Mouse (Mus musculus): Measurements from ENCODE around the gene Ablim1.
A peak's percentile ranks its signal among the peaks of the same experiment; 100 is the strongest.

The Ablim1 gene

DNA sequence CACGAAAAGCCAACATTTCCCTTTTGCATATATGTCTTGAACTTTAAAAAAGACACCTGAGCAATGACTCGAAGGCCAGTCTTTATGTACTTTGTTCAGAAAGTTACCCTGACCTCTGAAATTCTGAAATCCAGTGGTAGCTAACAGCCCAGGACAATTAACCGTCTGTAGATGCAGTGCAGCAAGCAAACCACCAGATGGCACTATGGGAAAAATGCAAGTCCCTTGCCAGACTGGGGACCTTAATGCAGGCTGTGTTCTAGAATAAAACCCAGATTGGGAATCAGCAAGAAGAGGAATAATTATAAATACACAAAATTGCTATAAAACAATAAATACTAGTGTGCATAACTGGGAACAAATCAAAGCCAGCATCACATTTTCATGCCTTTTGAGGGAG lies 248.4 kb downstream of the Ablim1 start:
- peak; percentile 42 for DNase-seq (ENCODE audit: low spot score)

DNA sequence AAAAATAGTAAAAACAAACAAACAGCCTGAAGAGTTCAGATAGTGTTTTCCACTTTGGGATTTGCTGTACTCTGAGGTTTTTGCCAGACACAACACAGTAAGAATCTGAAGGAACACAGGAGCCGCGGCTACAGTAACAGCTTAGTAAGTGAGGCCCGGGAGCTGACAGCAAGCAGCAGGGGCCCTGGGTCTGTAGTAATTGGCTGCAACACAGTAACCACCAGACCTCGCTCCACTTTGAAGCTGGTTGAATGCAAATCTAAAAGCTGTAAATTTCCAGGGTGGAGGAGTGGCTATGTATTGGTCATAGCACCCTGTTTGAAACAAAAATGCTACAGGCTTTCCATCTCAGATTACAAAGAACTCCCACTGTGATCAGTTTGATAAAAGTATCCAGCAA lies 252.0 kb downstream of the Ablim1 start:
- no peak for DNase-seq (ENCODE audit: low spot score)

DNA sequence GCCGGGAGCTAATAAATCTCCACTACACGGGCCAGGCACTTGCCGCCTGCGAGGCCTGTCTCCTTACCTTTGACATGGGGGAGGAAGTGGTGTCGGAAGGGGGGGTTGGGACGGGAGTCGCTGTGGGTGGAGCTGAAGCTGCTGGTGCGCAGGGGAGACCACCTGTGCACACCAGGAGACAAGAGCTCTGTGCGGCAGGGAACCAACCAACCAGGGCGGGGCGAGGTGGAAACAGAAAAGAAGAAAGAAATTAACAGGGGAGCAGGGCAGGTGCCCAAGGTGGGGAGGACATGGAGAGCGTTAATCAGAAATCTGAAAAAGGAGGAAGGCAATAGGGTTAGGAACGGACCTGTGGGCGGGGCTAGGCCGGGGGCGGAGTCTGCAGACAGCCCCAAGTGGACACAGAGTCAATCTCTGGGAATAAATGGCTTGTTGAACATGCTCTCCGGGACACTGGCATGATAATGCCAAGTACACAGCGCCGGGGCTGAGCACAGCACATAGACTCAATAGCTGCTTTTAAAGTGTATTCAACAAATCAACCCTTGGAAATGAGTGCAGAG lies 255.6 kb downstream of the Ablim1 start:
- no peak for DNase-seq (ENCODE audit: low spot score)

DNA sequence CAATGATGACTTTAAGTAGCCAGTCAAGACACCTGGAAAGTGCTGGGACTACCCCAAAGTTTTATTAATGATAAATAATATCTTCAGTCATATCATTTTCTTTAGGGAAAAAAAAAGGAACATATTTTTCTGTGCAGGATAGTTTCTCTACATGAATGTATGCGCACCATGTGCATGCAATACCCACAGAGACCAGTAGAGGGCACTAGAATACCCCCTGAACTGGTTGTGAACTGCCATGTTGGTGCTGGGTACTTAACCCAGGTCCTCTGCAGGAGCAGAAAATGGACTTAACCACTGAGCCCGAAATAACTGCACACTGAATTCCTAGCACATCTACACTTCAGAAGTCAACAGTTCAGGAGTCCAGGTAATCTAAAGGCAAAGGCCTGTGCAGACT lies 257.2 kb downstream of the Ablim1 start:
- DNase-seq (ENCODE audit: low spot score): no peak

DNA sequence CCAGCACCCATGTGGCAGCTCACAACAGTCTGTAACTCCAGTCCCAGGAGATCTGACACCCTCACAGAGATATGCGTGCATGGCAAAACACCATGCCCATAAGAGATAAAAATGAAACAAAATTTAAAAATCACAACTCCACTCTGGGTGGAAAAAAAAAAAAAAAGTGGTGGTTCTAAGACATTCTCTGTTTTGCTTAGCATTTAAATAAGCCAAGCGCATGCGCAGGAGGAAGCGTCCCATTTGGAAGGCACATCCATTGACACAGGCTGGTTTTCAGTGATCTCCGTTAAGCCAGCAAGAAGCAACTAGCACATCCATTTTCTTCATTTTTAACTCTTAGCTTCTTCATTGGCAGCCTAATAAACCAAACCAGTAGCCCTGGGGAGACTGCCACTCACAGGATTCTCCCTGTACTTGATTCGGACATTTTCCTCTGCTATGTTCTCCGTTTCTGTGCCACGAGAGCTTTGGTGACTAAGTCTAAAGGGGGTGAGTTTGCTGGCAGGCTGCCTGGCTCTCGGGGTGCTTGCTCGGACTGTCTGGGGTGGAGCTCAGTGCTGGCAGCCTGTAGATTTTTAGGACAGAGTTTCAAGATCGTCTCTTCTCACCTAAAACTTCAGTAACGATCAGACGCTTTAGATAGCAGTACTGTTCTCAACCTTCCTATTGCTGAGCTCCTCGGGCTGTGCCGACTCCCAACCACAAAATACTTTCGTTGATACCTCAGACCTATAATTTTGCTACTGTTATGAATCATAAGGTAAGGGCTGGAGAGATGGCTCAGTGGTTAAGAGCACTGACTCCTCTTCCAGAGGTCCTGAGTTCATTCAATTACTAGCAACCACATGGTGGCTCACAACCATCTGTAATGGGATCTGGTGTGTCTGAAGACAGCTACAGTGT lies 259.3 kb downstream of the Ablim1 start:
- DNase-seq (ENCODE audit: low spot score): no peak

DNA sequence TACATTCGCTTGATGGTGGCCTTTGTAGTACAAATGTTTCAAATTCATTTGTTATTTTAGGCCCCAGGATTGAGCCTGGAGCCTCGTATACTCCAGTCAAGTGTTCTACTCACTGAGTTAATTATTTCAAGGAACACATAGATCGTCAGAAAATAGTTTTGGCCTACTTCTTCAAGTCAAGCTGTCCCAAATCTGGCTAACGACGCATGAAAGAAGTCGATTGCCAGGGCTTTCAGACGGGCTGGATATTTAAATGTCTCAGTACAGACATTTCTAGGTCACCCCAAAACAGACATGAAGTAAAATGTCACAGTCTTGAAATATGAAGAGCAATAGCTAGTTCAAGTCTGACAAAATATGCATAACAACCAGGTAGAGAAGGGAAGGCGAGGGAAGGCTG lies 261.8 kb downstream of the Ablim1 start:
- no peak for DNase-seq (ENCODE audit: low spot score)

DNA sequence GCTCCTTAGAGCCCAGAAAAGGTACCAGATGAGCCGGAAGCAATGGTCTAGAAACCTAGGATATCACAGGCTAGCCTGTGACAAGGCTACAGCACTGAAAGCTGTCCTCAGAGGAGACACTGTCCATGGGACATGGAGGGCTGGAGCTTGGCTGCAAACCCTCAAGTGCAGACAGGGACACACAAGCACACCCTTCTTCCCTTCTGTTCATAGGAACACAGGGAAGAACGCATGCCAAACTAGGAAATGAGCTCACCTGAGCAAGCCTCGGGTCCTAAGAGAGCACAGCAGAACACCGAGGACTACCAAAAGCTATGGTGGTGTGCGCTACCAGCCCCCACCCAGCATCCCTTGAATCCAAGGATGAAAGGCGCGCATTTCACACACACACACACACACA lies 262.7 kb downstream of the Ablim1 start:
- no peak for DNase-seq (ENCODE audit: low spot score)

DNA sequence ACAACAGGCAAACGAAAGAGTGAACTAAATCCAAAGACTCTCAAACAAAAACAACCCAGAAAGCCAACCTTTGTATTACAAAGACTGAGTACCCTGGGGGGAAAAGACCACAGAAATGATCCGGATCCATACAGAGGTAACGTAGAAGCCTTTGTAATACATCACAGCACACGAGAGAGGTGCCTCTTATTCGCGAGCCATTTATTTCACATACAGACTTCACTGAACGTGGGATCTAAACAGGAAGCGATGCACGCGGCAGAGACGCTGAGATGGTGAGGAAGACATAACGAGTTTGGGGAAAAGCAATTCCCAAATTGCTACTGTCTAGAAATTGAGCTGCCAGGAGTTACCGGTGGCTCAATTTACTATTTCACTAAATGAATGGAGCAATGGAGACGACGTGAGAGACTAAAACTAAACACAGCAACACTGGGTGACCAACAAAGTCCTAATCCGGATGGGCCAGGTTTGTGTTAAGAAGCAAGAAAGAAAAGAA lies 265.1 kb downstream of the Ablim1 start:
- DNase-seq (ENCODE audit: low spot score): no peak

DNA sequence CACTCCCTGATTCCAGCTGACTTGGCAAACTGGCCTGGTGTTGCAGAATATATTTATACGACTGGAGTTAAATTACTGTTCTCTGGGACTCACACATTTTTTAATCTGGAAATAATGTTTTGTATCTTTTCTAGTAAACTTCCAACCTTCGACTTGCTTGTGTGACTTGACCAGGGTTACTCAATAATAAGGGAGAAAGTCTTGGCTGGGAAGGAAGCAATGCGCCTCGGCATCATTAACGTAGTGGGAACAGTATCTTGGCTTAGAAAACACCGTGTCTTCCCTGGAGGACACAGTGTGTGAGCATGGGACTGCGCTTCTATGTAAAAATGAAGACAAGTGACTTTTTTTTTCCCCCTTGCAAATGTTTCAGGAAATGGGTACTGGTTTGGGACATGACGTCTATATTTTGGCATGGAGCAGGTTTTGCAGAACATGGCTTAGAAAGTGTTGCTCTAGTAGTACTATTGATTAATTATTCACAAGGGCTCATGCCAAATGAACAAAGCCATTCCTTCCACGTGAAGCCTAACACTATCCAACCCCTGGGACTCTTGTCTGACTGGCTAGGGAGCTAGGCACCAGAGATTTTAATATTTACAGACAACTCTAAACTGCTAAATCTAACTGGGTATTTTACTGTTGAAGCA lies 266.9 kb downstream of the Ablim1 start:
- no peak for DNase-seq (ENCODE audit: low spot score)

DNA sequence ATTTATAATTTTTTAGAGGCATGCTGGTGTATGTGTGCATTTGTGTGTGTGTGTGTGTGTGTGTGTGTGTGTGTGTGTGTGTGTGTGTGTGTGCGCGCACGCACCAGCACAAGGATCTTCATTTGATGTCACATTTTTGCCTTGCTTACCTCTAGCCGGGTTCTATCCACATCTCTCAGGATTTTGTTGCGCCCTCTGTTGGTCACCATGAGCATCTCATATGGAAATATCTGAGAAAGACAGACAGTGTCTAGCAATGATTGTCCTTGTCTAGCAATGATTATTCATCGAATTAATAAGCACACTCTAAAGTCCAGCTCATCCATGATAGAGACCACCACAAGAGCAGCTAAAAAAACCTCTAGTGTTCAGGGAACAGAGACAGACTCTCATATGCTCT lies 275.5 kb downstream of the Ablim1 start:
- no peak for DNase-seq (ENCODE audit: low spot score)

DNA sequence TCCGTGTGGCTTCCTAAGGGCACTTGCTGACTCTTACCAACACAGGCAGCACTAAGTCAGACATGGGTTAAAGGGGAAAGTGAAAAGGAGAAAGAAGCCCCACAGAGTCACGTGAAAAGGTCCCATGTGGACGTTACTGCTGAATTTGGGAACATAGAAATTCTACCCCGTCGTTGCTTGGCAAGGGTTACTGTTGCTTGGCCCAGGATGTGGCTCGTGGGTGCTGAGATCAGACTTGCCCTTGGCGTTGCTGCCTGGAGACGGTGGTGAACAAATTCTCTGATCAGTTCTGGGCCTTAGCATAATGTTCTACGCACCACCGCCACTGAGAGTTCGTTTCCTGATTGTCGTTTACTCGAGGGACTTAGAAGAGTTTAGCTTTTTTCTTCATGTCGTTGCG lies 277.9 kb downstream of the Ablim1 start:
- DNase-seq (ENCODE audit: low spot score): no peak

DNA sequence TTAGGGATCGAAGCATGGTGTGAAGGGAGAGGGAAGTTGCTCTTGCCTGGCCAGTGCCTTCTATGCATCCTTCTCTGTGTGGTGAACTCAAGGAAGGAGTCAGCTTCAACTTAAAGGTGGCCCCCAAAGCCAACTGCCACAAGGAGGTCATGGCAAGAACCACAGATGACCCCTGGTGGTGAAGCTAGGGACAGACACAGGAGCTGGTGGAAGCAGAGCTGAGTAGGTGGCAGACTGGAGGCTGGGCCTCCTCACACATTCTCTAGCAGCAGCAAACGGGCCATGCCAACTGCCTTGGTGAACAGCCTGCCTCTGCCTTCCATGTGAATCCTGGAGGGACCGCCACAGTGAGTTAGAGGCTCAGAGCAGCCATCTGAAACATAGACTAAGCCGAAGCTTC lies 283.1 kb downstream of the Ablim1 start:
- DNase-seq (ENCODE audit: low spot score): peak; percentile 37

DNA sequence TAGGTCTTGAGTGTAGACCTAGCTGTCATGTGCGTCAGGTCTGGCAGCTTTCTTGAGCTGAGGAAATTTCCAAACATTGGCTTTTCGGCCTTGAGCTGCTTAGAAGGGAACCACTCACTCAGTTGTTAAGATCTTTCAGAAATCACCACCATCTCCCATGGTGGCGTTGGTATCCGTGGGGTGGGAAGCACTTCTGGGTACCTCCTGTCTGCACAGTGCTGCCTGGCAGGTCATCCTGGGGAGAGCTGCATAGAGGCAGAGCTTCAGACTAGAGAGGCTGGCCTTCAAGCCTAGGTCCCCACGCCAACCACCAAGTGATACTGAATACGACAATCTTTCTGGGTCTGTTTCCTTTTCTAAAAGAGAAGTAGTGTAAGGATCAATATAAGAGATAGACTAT lies 285.3 kb downstream of the Ablim1 start:
- no peak for DNase-seq (ENCODE audit: low spot score)

DNA sequence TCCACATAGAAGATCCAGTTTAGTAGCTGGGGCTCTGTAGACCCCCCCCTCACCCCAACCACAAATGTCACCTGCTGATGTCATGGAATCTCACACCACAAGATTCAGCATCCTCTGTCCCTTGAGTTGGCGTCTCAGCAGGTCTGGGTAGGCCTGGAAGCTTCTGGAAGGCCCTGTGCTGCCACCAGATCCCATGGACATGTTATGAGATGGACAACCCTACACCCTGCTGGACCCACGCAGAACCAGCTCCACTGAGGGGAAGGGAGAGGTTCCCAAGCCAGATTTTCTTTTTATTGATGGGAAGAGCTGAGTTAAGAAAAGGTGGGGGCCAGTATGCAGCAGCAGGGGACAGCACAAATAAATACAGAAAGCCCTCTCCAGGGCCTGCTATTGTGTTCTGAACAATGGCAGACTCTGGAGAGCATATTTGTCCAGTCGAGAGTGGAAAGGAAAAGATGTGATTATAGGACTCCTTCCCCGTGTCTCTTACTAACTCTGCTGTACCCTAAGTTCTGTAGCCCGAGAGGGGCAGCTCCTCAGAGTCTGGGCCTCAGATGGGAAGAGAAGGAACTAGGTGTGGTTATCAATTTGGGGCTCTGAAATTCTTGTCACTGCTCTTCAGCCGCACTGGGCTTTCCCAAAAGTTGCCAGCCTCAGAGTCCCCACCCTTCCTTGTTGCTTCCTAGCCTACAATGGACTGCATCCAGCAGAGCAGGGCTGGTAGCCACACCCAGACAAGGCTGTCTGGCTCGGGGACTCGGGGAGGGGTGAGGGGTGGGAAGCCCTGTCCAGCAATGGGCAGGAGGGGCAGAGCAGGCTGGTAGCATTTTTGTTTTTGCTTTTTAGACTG lies 286.2 kb downstream of the Ablim1 start:
- DNase-seq (ENCODE audit: low spot score): no peak

DNA sequence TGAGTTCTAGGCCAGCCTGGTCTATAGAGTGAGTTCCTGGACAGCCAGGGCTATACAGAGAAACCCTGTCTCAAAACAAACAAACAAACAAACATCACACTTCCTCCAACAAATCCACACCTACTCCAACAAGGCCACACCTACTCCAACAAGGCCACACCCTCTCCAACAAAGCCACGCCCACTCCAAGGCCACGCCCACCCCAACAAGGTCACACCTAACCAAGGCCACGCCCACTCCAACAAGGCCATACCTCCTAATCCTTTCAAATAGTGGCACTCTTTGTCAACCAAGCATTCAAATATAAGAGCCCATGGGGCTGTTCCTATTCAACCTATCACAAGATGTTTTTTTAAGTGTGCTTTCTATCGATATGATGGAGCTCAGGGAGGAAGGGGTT lies 288.2 kb downstream of the Ablim1 start:
- DNase-seq (ENCODE audit: low spot score): no peak

DNA sequence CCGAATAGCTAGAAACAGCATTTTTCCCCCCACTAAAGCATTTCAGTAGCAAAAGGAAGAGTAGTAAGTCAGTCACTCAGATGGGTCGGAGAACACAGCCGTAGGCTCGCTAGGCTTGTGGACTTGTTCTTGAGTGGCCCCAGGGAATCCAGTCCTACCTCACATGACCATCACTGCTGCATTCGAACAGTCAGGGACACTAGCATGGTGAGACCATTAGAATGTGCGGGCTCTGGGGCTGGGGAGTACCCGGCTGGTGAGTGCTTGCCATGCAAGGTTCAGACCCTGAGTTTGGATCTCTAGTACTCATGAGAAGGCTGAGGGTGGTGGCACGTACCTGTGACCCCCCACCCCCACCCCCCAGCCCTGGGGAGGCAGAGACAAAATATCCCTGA lies 296.9 kb downstream of the Ablim1 start:
- no peak for DNase-seq (ENCODE audit: low spot score)

DNA sequence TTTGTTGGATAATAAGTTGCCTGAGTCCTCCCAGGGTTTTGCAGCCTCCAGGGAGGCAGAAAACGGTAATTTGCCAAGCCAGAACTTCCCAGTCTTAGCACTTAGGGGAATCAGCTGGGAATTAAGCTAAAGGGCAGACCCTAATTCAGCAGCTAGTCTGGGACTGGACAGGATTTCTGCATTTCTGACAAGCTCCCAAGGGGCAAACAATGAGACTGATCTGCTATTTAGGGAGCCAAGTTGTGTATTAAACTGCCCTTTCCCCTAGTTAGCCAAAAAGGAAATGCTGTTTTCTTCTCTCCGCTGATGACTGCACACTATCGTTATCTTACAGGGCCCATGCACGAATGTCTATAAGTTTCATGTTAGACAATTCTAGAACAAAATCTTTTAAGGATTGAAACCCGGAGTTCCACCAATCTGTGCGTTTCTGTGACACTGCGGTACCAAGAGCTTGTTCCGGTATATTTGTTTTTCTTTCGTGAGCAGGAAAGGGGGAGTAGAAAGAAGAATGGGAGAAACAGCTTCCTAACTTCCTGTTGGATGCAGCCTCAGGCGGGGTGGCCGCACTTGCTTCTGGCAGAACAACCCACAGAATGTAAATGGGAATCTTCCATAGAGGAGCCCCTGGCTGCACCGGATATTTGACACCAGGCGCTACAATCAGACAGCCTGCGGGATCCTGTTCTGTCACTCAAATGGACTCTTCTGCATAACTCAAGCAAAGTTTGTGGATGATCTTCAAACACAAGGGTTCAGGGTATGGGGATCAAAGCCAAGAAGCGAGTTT lies 297.5 kb downstream of the Ablim1 start:
- no peak for DNase-seq (ENCODE audit: low spot score)

DNA sequence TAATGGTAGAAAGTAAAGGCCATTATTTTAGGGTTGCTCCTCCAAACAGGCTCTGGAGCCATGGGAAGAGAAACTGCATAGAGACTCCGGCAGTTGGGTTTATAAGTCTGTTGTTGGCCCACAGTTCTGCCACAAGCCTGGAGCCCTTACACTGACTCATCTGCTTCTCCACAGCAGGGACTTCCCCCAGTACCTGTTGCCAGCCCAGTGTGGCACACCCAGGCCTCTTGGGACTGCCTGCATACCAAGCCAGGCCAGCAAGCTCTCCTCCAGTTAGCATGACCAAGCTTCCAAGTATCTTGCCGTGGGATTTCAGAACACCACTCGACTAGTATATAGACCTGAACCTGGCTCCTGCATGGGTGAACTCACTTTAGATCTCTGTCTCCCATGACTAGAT lies 299.9 kb downstream of the Ablim1 start:
- DNase-seq (ENCODE audit: low spot score): no peak

DNA sequence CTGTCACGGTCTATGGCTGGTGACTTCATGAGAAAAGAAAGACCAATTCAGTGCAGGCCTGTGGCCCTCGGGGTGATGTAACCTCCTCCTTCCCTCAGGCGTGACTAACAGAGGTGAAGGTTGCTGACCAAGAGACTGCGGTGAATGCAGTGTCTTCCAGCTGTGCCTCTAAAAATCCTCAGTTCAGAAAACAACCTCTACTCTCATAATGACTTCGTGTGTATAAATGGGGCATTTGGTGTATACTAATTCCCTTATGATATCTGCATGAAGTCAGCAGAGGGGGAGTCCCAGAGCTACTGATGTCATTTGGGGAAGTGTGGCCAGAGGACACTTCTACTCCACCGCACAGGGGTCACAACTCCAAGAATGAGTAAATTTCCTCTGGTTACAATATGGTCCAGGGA lies 301.4 kb downstream of the Ablim1 start:
- DNase-seq (ENCODE audit: low spot score): no peak

DNA sequence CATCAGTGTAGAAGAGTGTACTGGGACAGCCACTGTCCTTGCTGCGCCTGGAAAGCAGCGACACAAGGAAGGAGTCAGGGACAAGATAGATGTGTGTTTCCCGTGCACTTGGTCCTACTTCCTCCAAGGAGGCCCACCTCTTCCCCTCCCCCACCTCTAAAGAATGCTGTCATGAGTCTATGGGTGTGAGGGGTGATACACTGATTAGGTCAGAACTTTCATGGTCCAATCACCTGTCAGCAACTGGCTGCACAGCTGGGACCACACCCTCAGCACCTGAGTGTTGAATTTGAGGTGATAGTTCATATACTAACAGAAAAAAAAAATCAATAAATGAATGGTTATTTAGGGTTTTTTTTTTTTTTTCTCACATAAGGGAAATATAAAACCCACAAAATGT lies 302.7 kb downstream of the Ablim1 start:
- DNase-seq (ENCODE audit: low spot score): no peak

DNA sequence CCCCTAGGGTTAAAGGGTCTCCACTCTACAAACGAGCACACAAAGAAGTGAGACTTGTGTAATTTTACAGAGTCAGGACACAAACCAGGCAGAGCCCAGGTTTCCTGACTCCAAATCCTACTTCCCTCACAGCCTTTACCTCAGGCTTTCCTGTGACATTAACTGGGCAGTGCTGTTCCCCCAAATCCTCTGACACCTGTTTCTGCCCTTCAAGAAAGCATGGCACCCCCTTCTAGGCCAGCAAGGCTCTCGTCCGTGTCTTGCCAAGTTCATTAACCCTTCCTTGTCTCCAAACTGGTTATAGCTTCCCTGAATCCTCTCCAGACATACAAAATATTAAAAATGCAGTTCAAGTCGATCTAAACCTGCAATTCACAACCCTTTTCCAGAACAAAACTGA lies 304.7 kb downstream of the Ablim1 start:
- DNase-seq (ENCODE audit: low spot score): no peak
